Mouse (Mus musculus): ENCODE results near the gene Lin7c.
A peak's percentile ranks its signal among the peaks of the same experiment; 100 is the strongest.
"Not testable (repeated sequence)": the region's sequence is repeated elsewhere in the genome, so short reads cannot be mapped to it uniquely, and the experiment has no call there.

Gene Lin7c

DNA sequence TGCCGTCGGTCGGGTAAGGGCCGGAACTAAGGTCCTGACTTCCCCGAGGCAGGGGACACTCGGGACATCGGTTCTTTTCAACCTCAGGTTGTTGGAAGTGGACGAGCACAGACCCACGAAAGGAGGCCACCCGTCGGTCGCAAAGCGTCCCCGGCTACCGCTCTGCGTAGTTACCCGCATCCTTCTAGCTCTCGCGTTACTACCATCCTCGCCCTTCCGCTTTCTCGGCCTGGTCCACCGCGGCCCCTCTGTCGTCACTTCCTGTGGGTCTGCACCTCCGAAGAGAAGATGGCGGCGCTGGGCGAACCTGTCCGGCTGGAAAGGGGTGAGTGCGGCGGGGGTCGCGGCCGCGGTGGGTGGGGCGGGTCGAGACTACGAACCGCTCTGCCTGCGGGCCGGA, at the start of gene Lin7c:
Lin7c (plus strand) TSS at position 257 of the 400 bp plus-strand sequence.
- DNase-seq, result peak; percentile 94

DNA sequence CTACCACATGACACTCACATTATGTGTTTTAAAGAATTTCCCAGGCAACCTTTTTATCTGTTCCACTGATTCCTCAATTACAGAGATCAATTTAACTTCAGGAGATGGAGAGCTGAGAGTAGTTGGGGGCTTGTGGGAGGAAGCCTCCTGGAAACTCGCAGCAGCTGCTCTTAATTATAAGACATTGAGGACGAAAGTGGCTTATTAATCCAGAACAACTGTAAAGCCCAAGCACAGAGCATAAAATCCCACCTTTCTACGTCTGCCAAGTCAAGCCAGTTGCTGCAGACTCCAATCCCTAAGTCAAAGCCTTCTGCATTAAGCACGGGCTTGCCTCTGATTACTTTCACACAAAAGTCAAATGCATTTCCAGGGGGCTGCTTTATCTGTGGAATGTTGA, 44.3 kb upstream of the Lin7c start:
- DNase-seq, result no peak

DNA sequence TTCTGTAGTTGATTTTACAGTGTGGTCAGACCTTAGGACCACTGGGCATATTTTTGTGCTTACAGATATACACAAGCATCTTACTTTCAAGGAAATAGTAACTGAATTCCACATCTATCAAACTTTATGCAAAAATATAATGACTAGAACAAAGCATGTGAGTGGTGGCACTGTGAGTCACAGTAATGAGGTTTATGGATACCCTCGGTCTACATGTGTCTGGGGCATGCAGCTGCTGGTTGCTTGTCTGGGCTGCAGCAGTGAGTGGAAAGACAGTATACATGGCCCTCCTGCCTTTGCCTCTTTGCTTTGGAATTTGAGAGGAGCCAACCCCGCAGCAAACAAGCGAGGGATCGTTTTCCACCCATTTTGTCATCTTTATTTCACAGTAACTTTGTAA, 42.3 kb upstream of the Lin7c start:
- DNase-seq, result no peak

DNA sequence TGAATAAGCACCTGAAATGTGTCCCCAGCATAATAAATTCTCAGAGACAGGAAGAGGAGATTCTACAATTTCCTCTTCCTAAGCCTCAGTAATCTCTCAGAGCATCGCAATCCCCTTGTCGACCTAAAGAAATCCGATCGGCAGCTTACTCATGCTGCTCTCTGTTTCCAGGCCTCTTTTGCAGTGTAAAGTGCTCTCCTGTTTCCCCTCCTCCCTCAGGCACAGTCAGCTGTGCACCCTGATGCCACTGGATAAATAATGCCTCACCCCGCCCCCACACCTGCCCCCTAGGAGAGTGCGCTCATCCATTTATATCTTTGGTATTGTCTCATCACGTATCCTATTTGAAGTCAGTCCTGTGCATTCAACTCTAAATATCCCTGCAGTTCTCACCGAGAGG, 41.9 kb upstream of the Lin7c start:
- no peak for DNase-seq

DNA sequence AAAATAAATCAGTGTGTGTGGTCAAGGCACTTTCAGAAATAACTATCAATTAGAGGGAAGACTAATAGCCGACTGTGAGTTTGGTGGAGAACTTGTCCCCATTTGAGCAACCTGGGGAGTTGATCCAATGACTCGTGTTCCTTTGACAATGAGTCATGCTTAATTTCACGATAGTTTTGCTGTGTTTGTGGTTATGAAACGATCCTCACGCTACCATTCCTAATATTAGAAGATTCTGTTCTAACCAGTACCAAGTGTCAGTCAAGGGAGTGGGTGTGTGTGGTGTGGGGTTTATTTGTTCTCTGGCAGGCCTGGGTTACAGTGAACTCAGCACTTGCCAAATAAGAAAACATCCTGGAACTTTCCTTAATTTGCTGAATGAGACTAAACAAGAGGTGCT, 35.1 kb upstream of the Lin7c start:
- DNase-seq, result no peak

DNA sequence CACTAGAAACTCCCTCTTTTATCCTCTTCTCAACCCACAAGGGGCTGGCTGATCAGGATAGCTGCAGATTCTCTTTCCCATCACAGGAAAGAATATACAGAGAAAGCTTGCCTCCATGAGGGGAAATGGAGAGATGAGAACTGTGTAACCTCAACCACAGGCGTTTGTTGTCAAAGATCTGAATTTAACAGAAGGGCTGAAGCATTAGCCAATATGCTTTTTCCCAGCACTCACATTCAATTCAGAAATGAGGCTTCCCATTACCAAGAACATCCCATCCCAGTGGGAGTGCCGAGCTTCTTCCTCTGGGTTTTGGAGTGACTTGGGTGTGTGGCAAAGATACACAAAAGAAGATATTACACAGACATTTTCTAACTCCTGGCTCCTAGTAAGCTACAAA, 31.0 kb upstream of the Lin7c start:
- no peak for DNase-seq

DNA sequence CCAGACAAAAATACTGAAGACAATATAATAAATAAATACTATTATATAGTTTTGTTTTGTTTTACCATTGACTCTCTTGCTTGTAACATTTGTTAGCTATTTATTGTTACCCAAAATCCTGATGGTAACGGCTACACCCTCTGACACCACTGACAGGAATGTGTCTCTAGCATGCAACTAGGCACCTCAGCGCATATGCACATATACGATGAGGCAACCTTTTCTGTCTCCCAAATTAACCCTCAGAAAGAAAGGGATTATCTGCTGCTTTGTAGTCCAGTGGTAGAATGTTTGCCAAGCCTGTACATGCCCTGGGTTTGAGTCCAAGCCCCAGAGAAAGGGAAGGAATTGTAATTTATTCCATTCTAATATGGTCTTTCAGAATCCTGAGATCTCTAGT, 29.8 kb upstream of the Lin7c start:
- DNase-seq, result no peak

DNA sequence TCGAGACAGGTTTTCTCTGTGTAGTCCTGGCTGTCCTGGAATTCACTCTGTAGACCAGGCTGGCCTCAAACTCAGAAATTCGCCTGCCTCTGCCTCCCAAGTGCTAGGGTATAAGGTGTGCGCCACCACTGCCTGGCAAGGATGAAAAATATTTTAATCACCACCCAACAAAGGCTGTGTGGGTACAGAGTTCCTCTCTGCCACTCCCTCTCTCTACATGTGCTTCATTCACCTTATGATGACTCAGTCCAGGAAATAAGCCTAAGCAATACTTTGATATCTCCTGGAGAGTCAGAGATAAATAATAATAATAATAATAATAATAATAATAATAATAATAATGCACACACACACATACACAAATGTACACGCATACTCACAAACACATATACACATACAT, 11.2 kb upstream of the Lin7c start:
- not testable (repeated sequence) for DNase-seq

DNA sequence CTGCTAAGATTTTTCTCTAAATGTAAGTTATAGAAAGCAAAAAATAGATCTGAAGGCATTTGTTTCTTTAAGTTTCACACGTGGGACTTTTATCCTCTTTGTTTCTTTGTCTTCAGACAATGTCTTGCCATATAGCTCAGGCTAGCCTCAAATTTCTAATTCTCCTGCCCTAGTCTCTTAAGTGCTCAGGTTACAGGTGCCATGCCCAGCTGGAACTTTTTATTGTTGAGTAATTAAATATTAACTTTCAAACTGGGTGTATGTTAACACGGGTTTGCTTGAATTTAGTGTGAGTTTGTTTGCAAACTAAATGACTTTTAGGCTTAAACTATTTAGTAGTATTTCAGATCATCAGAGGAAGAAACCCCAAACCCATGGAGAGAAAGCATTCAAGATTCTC, 9.5 kb upstream of the Lin7c start:
- DNase-seq, result no peak

DNA sequence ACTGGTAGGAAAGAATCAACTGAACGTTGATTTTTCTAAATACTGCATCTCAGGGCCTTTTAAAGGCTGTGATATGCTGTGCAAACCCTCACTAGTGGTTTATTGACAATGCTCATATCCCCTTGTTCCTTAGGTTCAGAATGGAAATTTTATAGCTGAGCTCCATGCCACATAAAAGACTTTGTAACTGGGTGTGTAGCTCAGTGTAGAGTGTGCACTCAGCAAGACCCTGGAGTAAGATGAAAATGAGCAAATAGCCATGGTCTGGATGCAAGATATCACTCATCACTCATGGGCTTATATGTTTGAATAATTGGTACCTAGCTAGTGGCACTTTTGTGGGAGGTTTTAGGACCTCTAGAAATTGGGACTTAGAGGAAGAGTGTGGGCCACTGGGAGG, 9.0 kb upstream of the Lin7c start:
- DNase-seq, result no peak

DNA sequence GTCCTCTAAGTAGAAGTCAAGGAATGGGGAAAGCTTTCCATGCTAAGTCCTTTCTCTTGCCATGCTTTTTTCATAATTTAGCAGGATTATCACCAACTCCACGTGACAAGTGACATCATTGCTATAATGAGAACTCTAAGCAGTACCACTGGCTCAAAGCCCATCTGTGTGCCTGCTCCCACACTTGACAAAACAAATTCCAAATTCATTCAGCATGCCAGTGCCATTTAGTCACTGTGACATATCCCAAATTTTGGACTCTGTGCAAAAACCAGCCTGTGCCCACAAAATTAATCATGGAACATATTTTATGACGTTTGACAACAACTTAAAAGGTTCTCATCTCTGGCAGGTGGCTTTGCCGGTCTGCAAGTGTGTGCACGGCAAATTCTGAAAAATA, 6.5 kb upstream of the Lin7c start:
- peak; percentile 39 for DNase-seq

DNA sequence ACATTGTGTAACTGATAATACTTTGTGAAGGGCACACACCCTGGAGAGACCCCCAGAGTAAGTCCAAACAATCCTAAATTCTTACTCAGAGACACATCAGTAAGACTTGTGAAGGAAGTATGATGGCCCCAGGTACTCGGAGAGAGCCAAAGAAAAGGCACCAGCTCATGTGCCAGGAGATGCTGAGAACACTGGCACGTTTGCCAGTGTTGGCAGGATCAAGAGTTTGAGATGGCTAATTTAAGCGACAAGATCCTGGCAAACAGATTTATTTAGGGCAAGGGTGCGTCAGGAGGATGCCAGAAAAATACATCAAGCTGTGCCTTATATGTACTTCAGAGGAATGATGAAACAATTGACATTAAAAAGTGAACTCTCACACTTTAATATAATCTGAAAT, 6.1 kb upstream of the Lin7c start:
- peak; percentile 84 for DNase-seq

DNA sequence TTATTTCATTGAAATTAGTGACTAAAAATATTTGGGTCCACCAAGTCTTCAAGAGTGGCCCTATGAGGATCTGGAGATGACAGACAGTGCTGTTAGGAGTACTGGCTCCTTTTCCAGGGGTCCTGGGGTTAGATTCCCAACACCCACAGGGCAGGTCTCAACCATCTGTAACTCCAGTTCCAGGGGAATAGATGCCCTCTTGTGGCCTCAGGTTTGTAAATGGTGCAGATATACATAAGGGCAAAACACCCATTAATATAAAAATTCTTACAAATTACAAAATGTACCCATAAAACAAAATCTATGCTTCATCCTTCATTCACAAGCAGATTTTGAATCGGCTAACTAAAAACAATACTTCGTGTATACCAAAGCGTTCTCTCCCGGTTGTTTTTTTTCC, 585 bp upstream of the Lin7c start:
- DNase-seq, result no peak

DNA sequence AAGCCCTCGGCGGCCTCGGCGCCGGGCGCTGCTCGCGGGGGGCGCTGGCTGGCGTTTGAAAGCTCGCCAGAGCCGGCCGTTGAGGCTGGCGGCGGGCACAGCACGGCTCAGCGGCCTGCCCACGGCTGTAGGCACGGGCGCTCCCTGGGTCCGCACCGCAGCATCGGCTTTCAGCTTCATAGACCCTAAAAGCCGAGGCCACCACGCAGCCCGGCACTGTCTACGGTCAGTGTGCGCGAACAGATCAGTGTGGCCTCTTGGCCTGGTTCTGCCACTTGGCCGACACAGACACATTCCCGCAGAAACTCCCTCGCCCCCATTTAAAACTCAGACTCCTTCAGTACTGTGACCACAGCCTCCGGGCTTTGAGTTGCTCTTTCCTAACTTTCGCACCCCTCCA, 378 bp downstream of the Lin7c start:
- no peak for DNase-seq

DNA sequence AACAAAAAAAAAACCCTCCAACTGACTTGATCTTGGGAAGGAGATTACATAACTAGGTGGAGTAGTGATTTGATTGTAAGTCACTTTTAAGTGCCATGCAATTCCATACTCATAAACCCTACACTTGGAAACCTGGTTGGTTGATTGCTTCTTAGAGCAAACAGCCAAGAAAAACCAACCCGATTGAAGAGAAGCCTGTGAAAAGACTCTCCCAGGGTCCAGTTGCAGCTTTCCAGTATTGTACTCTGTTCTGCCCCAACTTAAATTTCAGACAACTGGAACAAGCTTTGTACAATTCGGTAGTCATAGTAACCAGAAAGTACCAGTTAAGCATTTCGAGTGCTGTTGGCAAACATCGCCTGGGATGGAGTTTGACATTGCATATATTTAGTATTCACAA, 818 bp downstream of the Lin7c start:
- DNase-seq, result no peak

DNA sequence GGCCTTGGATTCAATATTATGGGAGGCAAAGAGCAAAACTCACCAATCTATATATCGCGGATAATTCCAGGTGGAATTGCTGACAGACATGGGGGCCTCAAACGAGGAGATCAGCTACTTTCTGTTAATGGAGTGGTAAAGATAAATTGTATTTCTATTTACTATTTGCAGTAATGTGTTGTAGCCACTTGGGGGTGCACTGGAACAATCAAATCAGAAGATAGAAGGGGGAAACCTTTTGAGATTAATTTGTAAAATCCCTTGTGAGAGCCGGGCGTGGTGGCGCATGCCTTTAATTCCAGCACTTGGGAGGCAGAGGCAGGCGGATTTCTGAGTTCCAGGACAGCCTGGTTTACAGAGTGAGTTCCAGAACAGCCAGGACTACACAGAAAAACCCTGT, 5.7 kb downstream of the Lin7c start:
- DNase-seq, result no peak

DNA sequence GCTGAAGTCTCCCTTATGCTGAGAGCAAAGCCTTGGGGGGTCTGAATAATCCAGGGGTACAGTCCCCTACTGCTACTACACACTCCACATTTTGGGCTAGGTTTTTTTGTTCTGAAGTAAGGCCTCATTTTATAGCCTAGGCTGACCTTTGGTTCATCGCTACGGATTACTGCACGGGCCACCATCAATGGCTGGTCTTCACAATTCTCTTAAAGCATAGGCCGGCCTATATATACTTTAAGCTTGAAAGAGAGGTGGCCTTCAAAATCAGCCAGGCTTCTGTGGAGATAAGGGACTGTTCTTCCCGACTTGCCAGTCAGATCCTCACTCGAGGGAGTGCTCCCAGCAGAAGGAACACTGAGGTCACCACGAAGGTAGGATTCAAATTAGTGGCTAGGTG, 12.2 kb downstream of the Lin7c start:
- DNase-seq, result no peak

DNA sequence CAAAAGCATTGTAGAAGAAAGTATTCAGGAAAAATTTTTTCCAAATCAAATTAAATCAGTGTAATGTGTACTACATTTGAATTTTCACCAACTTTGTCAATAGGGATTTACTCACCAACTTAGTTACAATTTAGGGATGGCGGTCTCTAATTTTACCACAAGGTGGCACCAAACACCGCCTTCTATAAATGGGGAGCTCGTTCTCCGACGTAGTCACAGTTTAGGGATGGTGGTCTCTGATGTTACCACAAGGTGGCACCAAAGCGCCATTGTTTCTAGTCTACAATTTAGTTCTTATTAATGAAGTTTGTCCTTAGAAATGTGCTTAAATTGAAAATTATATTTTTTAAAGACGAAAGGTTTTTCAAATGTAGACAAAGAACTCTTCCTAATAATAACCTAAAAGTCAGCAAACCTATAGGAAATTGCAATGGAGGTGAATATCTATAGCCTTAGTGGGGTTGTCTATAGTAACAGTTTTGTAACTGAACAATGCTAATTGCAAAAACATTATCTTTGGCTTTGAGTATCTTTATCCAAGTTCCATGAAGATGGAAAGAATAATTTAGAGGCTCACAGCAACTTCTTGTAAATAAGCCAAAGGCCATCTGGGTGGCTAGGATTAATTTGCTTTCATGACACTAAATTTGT, 13.6 kb downstream of the Lin7c start:
- DNase-seq, result peak; percentile 82

DNA sequence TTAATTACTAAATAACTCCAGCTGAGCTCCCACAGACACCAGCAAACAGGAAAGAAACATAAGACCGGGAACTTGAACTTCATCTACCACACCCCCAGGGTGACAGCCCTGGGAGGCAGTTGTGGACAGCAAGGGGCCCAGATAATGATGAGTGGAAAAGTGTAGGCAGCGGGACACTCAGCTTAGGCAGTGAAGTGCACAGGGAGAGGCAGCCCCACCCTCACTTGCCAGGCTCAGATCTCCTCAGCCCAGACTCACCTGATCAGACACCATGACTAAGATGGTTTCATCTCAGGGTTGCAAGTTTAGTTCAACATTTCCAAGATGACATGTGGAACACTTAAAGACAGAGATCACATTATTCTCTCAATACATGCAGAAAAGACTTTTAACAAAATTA, 18.5 kb downstream of the Lin7c start:
- no peak for DNase-seq

DNA sequence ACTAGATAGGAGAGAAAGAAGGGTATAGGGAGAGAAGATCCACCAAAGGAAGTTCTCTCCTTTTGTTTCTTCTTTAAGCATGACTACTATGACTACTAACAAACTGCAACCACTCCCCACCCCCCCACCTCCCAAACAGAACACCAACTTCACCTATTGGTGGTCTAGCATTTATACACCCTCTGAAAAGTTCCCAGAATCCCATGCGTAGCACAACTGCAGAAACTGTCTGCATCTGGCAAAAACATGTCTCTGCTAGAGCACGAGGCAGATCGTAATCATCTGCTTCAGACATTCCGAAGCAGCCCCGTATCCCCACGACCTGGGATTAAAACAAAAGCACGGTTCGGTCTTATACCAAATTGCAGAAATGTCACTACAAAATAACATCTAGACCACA, 21.6 kb downstream of the Lin7c start:
- DNase-seq, result no peak

DNA sequence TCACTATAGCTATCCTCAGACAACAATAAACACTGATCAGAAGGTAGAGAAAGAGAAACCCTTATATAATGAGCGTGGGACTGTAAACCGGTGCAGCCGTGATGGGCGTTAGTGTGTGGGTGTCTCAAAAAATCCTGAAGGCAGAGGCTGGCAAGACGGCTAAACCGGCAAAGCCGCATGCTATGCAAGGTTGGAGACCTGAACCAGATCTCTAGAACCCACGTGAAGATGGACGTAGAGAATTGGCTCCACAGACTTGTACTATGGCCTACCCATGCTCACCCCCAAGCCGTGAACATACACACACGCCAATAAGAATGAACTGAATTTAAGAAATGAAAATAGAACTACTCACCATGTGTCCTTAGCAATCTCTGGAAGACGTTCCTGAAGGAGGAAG, 22.1 kb downstream of the Lin7c start:
- DNase-seq, result no peak

DNA sequence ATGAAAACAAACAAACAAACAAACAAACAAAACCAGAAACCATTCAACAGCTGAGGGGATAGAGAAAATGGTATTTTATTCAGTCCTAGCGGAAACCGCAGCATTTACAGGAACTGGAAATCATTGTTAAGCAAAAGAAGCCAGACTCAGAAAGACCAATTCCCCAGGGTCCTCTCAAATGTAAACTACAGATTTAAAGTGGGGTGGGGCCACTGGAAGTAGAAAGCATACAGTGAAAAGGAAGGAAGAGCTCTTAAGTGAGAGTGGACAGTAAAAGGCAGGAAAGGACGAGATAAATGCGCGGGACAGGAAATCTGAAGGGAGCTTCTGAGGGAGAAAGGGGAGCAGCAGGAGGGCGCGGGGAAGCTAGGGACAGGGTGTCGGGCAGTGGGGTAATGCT, 22.6 kb downstream of the Lin7c start:
- no peak for DNase-seq

DNA sequence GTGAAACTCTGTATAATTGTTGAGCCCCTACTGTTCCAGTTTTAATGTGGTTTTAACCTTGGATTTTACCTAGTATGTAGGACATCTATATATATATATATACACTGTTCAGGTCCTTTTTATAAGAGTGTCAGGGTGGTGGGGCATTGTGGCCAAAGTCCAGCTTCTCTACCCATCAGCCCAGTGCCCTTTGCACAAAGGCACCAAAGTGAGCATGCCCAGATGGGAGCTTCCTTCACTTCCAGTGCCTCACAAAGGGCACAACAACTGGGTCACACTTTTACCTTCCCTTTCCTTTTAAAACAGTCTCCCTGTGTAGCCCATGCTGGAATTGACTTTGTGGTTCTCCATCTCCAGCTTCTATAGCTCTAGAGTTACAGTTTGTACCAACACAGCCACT, 23.9 kb downstream of the Lin7c start:
- DNase-seq, result no peak

DNA sequence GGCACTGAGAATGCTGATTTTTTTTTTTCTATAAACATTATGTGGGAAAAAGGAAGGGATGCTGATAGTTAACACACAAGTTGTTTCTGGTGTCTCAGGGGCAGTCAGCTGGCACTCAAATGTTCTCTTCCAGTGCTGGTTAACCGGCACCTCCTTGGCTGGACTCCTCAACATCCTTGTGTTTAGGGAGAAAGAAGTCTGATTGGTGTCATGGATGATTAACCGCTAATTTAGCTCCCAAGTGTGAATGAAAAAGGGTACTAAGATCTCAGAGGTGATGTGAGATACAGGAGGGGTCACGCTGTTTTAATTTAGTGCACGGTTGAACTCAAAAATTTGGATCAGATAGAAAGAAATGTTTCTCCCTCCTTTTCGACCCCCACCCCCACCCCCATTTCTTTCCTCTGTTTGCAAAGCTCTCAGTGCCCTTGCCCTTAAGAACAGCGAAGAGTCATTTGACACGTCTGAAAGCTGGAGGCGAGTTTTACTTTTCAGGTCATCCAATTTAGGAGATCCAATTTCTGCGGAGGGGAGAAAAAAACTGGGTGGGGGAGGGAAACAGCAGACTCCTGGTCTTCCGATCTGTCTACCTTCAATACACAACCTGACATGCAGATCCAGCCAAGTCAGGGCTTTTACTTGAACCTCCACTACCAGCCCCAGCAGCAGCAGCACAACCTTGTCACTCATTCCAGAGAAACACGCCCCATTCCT, 26.3 kb downstream of the Lin7c start:
- DNase-seq, result peak; percentile 40
